Mouse (Mus musculus) heart, embryonic 11.5 days (tissue): ENCODE measurements around the gene Cdk2ap1. TPM values are rescaled to one million over a fixed set of nuclear protein-coding genes. Genes with fewer than 3 reads are reported as not detected.
A peak's percentile ranks its signal among the peaks of the same experiment; 100 is the strongest.

Source experiments
- ATAC-seq: fragments of 200-750 bp; cut with Nextera tagmentation; replicated peaks from 2 replicates; pipeline ENCODE4 v1.8.0; 2017; ENCODE audit warnings: moderate library complexity; ENCODE audit not compliant: insufficient number of reproducible peaks, low FRiP score, low TSS enrichment
- H3K27ac ChIP-seq: fragments of 300-500 bp; sonication (generic); 2 replicates; pipeline ENCODE4 v1.5.1; 2014; ENCODE audit warnings: mild to moderate bottlenecking, low read depth, low read length
- H3K27me3 ChIP-seq: fragments of 300-500 bp; sonication (generic); 2 replicates; pipeline ENCODE4 v1.6.1; 2014; ENCODE audit warnings: mild to moderate bottlenecking, low read length, mixed read lengths; ENCODE audit not compliant: control insufficient read depth, insufficient read depth
- H3K36me3 ChIP-seq: fragments of 300-500 bp; sonication (generic); 2 replicates; pipeline ENCODE4 v1.6.1; 2014; ENCODE audit warnings: mild to moderate bottlenecking, low read length, moderate library complexity, mixed read lengths; ENCODE audit not compliant: control insufficient read depth, insufficient read depth
- H3K4me1 ChIP-seq: fragments of 300-500 bp; sonication (generic); 2 replicates; pipeline ENCODE4 v1.6.1; 2014; ENCODE audit warnings: low read length; ENCODE audit not compliant: control insufficient read depth, insufficient read depth
- H3K4me2 ChIP-seq: fragments of 300-500 bp; sonication (generic); 2 replicates; pipeline ENCODE4 v1.6.1; 2014; ENCODE audit warnings: mild to moderate bottlenecking, moderate library complexity
- H3K4me3 ChIP-seq: fragments of 300-500 bp; sonication (generic); 2 replicates; pipeline ENCODE4 v1.5.1; 2014; ENCODE audit warnings: low read depth, low read length
- H3K9ac ChIP-seq: fragments of 300-500 bp; sonication (generic); 2 replicates; pipeline ENCODE4 v1.6.1; 2014; ENCODE audit warnings: mild to moderate bottlenecking, low read depth, low read length, moderate library complexity
- H3K9me3 ChIP-seq: fragments of 300-500 bp; sonication (generic); replicated peaks from 2 replicates; pipeline ENCODE4 v1.6.1; 2016; ENCODE audit warnings: low read length; ENCODE audit not compliant: control insufficient read depth
- WGBS: fragments of 180-500 bp; shearing (Covaris S2); extraction: QIAGEN DNeasy Blood & Tissue Kit; methylation state at CpG from one replicate; pipeline ENCODE4 v1.1.7; 2014; ENCODE audit not compliant: insufficient replicate concordance; 5-methylcytosine and 5-hydroxymethylcytosine counted together
- polyA plus RNA-seq: library from polyadenylated mRNA; unstranded; fragments of >200 nt; fragmentation: Nextera tagmentation; extraction: Ambion mirVana; gene quantifications from 2 replicates; pipeline ENCODE4 v1.2.1, GENCODE M21; 2014

Cdk2ap1 gene
- polyA plus RNA-seq, 1 experiment from 2014 or later: 96.8 TPM

- 0 out of 2 replicates have a peak, but pooled peaks have one; percentile 20 for ATAC-seq
- H3K4me1 ChIP-seq: peaks cover 20% of the 10 kb centered on the region
- WGBS: under 1% methylated on average over 59 of the region's 132 CpGs
Measured at GRCm38 (mm10) chr5:124353726-124354547, 8.9 kb downstream of the Cdk2ap1 start.

DNA sequence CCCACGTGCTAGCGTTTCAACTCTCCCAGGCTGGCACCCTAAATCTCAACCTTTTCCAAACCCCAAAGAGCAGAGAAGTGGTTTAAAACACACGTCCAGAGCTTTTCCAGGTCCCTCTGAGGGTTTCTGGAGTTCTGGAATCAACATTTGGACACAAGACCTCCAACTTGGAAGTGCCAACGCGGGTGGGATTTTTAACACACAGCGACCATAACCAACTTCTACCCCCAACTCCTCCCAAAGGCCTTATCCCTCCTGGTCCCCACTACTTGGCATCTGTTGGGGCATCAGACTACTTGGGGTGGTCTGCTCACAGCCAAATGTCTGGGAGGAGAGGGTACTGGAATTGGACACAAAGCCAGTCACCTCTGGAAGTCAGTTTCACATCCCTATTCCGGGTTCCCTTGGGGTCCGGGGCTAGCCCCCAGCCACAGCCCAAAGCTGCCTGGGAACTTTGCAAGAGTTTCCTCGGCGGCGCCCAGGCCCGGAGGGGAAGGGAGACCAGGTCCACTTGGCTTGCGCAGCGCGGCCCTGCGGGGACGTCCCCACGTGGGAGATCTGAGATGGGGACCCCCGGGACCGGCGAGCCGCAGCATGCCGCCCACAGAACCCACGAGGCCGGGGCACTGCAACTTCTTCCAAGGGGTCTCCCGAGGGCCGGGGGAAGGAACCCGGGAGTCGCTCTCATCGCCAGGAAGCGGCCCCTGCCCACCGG lies 9.7 kb downstream of the Cdk2ap1 start:
- H3K27ac ChIP-seq: peak overlapping the region; percentile 98
- H3K9ac ChIP-seq: peak overlapping the region; percentile 100
- H3K36me3 ChIP-seq: peaks cover 11% of the 10 kb centered on the region
- H3K27me3 ChIP-seq: no peaks in the 10 kb centered on the region
- no peaks in the 10 kb centered on the region for H3K9me3 ChIP-seq
- H3K4me2 ChIP-seq: peak overlapping the region; percentile 97
- WGBS: 1% methylated on average over 25 of the region's 32 CpGs
- H3K4me3 ChIP-seq: peak overlapping the region; percentile 97
- peaks cover 20% of the 10 kb centered on the region for H3K4me1 ChIP-seq
- ATAC-seq: no peak

More at GRCm38 (mm10) chr5:124353726-124354547, 8.9 kb downstream of the Cdk2ap1 start:
- peak overlapping the region; percentile 97 for H3K4me3 ChIP-seq
- peaks cover 8% of the 10 kb centered on the region for H3K36me3 ChIP-seq
- H3K9me3 ChIP-seq: no peaks in the 10 kb centered on the region
- peak overlapping the region; percentile 100 for H3K9ac ChIP-seq
- H3K27ac ChIP-seq: peak overlapping the region; percentile 98
- peak overlapping the region; percentile 97 for H3K4me2 ChIP-seq
- H3K27me3 ChIP-seq: no peaks in the 10 kb centered on the region

- WGBS: under 1% methylated on average over 27 of the region's 30 CpGs
- Histone ChIP-seq H3K9ac (peak overlapping the region; percentile 100), H3K27me3 (no peaks in the 10 kb centered on the region)
Measured at GRCm38 (mm10) chr5:124352141-124352920, 10.6 kb downstream of the Cdk2ap1 start.

DNA sequence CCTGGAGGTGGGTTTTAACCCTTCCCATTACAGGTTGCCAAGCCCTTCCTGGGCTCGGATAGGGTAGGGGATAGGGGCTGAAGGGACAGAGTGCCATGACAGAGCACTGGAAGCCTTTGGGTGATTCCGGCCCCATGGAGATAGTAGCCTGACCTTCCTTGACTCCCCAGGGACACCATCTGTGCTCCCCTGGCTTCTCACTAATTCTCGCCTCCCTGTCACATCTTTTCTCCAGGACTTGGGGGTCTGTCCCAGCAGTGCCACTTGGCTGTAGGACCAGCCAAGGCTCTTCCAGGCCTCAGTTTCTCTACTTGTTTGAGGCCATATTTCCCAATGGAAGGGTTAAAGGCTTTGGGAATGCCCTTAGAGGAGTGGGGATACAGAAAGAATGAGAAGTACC lies 11.3 kb downstream of the Cdk2ap1 start:
- H3K4me1 ChIP-seq: peaks cover 20% of the 10 kb centered on the region

More at GRCm38 (mm10) chr5:124352141-124352920, 10.6 kb downstream of the Cdk2ap1 start:
- H3K27ac ChIP-seq: peak overlapping the region; percentile 98
- peak overlapping the region; percentile 97 for H3K4me2 ChIP-seq
- peak overlapping the region; percentile 97 for H3K4me3 ChIP-seq
- H3K4me1 ChIP-seq: peaks cover 20% of the 10 kb centered on the region
- H3K36me3 ChIP-seq: peaks cover 13% of the 10 kb centered on the region
- no peaks in the 10 kb centered on the region for H3K9me3 ChIP-seq
- ATAC-seq: peak; percentile 81

GRCm38 (mm10) chr5:124351111-124351560 lies 11.7 kb downstream of the Cdk2ap1 start:
- peaks cover 20% of the 10 kb centered on the region for H3K4me1 ChIP-seq
- H3K4me3 ChIP-seq: peak overlapping the region; percentile 97; the same call in 1 of the 2 replicates
- no peaks in the 10 kb centered on the region for H3K27me3 ChIP-seq
- 46% methylated on average over 7 of the region's 7 CpGs for WGBS
- H3K36me3 ChIP-seq: peaks cover 22% of the 10 kb centered on the region
- no peak for ATAC-seq
- H3K9me3 ChIP-seq: no peaks in the 10 kb centered on the region
- H3K4me2 ChIP-seq: peak overlapping the region; percentile 97
- peak overlapping the region; percentile 98 for H3K27ac ChIP-seq
- H3K9ac ChIP-seq: peak overlapping the region; percentile 100

More for the DNA sequence above, 11.3 kb downstream of the Cdk2ap1 start:
- no peak for ATAC-seq
- Histone ChIP-seq H3K9me3 (no peaks in the 10 kb centered on the region), H3K4me2 (peak overlapping the region; percentile 97), H3K27me3 (no peaks in the 10 kb centered on the region), H3K4me3 (peak overlapping the region; percentile 97), H3K36me3 (peaks cover 17% of the 10 kb centered on the region), H3K27ac (peak overlapping the region; percentile 98), H3K9ac (peak overlapping the region; percentile 100)
- 48% methylated on average over 3 of the region's 3 CpGs for WGBS

DNA sequence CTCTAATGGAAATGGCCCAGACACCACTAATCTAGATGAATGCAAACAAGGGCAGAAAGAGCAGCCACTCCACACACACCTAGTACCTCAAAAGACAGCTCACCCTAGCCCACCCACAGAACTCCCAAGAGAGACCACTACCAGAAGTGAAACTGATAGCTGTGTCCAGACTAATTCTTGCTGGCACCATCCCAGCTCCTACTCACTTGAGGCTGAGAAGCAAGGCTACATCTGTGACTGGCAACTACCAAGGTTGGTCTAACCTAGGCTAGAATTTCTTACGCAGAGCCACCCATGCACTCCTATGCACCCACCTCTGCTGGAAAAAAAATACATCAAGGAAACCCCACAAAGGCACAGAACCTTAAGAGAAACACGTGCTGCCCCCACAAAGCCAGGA lies 12.5 kb downstream of the Cdk2ap1 start:
- H3K27ac ChIP-seq: no peak overlapping the region
- H3K27me3 ChIP-seq: no peaks in the 10 kb centered on the region
- H3K4me1 ChIP-seq: peaks cover 20% of the 10 kb centered on the region
- no peak overlapping the region for H3K9ac ChIP-seq
- H3K4me2 ChIP-seq: no peak overlapping the region
- no peaks in the 10 kb centered on the region for H3K9me3 ChIP-seq
- WGBS: 90% methylated on average over 2 of the region's 2 CpGs
- no peak overlapping the region for H3K4me3 ChIP-seq
- peaks cover 24% of the 10 kb centered on the region for H3K36me3 ChIP-seq
- no peak for ATAC-seq

- WGBS: 93% methylated on average over 17 of the region's 17 CpGs
- ATAC-seq: no peak
- Histone ChIP-seq H3K27me3 (no peaks in the 10 kb centered on the region), H3K36me3 (peaks cover 29% of the 10 kb centered on the region), H3K9me3 (no peaks in the 10 kb centered on the region), H3K4me3 (no peak overlapping the region), H3K4me1 (peaks cover 20% of the 10 kb centered on the region), H3K27ac (no peak overlapping the region), H3K4me2 (no peak overlapping the region), H3K9ac (no peak overlapping the region)
Measured at GRCm38 (mm10) chr5:124349196-124349595, 13.7 kb downstream of the Cdk2ap1 start.

DNA sequence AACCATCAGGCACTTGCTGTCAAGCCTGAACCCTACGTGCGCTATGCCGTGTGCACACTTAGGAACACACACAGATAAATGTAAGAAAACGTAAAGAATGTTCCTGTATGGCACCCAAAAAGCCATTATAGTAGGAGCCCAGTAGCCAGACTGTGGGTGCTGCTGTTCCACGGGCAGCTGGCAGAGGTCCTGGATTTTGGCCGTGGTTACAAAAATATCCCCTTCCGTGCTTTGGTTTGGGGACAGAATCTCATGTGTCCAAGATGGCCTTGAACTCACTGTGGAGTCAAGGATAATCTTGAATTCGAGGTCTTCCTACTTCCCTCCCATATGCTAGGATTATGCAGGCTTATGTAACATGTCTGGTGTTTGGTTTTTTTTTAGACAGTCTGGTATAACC lies 20.0 kb downstream of the Cdk2ap1 start:
- H3K4me2 ChIP-seq: no peak overlapping the region
- no peak overlapping the region for H3K27ac ChIP-seq
- WGBS: 82% methylated on average over 8 of the region's 8 CpGs
- H3K9me3 ChIP-seq: no peaks in the 10 kb centered on the region
- ATAC-seq: no peak
- H3K4me3 ChIP-seq: no peak overlapping the region
- H3K4me1 ChIP-seq: peaks cover 17% of the 10 kb centered on the region
- peaks cover 17% of the 10 kb centered on the region for H3K36me3 ChIP-seq
- no peaks in the 10 kb centered on the region for H3K27me3 ChIP-seq
- no peak overlapping the region for H3K9ac ChIP-seq
